Mouse (Mus musculus) intestine, embryonic 16.5 days (tissue): Measurements from ENCODE around the gene Spin1. TPM values are rescaled to one million over a fixed set of nuclear protein-coding genes. Genes with fewer than 3 reads are reported as not detected.

Experiments used
- ATAC-seq: fragments of 200-750 bp; cut with Nextera tagmentation; 2 replicates; pipeline ENCODE4 v1.8.0; 2017; ENCODE audit warnings: moderate TSS enrichment, moderate library complexity
- H3K27ac ChIP-seq: fragments of 300-500 bp; sonication (generic); 2 replicates; pipeline ENCODE4 v1.5.1; 2014; ENCODE audit warnings: mild to moderate bottlenecking, low read length
- H3K27me3 ChIP-seq: fragments of 300-500 bp; sonication (generic); replicated peaks from 2 replicates; pipeline ENCODE4 v1.6.1; 2014; ENCODE audit warnings: low read length, control low read depth, mixed read lengths; ENCODE audit not compliant: control insufficient read depth, insufficient read depth
- H3K36me3 ChIP-seq: fragments of 300-500 bp; sonication (generic); 2 replicates; pipeline ENCODE4 v1.6.1; 2014; ENCODE audit warnings: low read length, control low read depth; ENCODE audit not compliant: control insufficient read depth, insufficient read depth
- H3K4me1 ChIP-seq: fragments of 300-500 bp; sonication (generic); 2 replicates; pipeline ENCODE4 v1.6.1; 2014; ENCODE audit warnings: low read length, control low read depth, mixed read lengths; ENCODE audit not compliant: control insufficient read depth, insufficient read depth
- H3K4me2 ChIP-seq: fragments of 300-500 bp; sonication (generic); 2 replicates; pipeline ENCODE4 v1.6.1; 2014; ENCODE audit warnings: low read depth, low read length, control low read depth
- H3K4me3 ChIP-seq: fragments of 300-500 bp; sonication (generic); 2 replicates; pipeline ENCODE4 v1.5.1; 2014; ENCODE audit warnings: mild to moderate bottlenecking, low read length
- H3K9ac ChIP-seq: fragments of 300-500 bp; sonication (generic); 2 replicates; pipeline ENCODE4 v1.6.1; 2014; ENCODE audit warnings: low read depth, low read length
- H3K9me3 ChIP-seq: fragments of 300-500 bp; sonication (generic); 2 replicates; pipeline ENCODE4 v1.6.1; 2016; ENCODE audit warnings: low read length, control low read depth; ENCODE audit not compliant: control insufficient read depth
- WGBS: fragments of 180-500 bp; shearing (Covaris S2); extraction: QIAGEN DNeasy Blood & Tissue Kit; methylation state at CpG from one replicate; pipeline ENCODE4 v1.1.7; 2014; 5-methylcytosine and 5-hydroxymethylcytosine counted together
- polyA plus RNA-seq: library from polyadenylated mRNA; unstranded; fragments of >200 nt; fragmentation: Nextera tagmentation; extraction: Ambion mirVana; gene quantifications from 2 replicates; pipeline ENCODE4 v1.2.1, GENCODE M21; 2015

Gene Spin1
- polyA plus RNA-seq, 1 experiment from 2014 or later, result 52.3 TPM

- Histone ChIP-seq H3K27ac (peak overlapping the region; percentile 85), H3K9ac (no peak overlapping the region), H3K4me2 (no peak overlapping the region), H3K4me3 (no peak overlapping the region), H3K4me1 (no peaks in the 10 kb centered on the region), H3K36me3 (peaks cover 18% of the 10 kb centered on the region; the same call in 1 of the 2 replicates), H3K27me3 (no peaks in the 10 kb centered on the region), H3K9me3 (no peaks in the 10 kb centered on the region)
- peak; percentile 76 for ATAC-seq
- WGBS, result 63% methylated on average over 4 of the region's 4 CpGs
These were observed 53.0 kb downstream of the Spin1 start for GRCm38 (mm10) chr13:51153670-51154030.

- Histone ChIP-seq H3K9me3 (no peaks in the 10 kb centered on the region), H3K27me3 (no peaks in the 10 kb centered on the region), H3K36me3 (peaks cover 19% of the 10 kb centered on the region; the same call in 1 of the 2 replicates), H3K4me1 (no peaks in the 10 kb centered on the region), H3K4me2 (no peak overlapping the region), H3K27ac (no peak overlapping the region), H3K4me3 (no peak overlapping the region), H3K9ac (no peak overlapping the region)
- 87% methylated on average over 15 of the region's 15 CpGs for WGBS
- ATAC-seq, result no peak
These were observed 54.7 kb downstream of the Spin1 start for GRCm38 (mm10) chr13:51155178-51156013.

GRCm38 (mm10) chr13:51156014-51156386 is 55.3 kb downstream of the Spin1 start:
- H3K4me3 ChIP-seq, result no peak overlapping the region
- H3K36me3 ChIP-seq, result peaks cover 19% of the 10 kb centered on the region; the same call in 1 of the 2 replicates
- no peaks in the 10 kb centered on the region for H3K4me1 ChIP-seq
- WGBS, result 94% methylated on average over 6 of the region's 6 CpGs
- no peak overlapping the region for H3K4me2 ChIP-seq
- no peaks in the 10 kb centered on the region for H3K27me3 ChIP-seq
- no peak overlapping the region for H3K9ac ChIP-seq
- no peaks in the 10 kb centered on the region for H3K9me3 ChIP-seq
- no peak for ATAC-seq
- H3K27ac ChIP-seq, result no peak overlapping the region

GRCm38 (mm10) chr13:51157291-51157690 is 56.6 kb downstream of the Spin1 start:
- Histone ChIP-seq H3K9ac (no peak overlapping the region), H3K4me2 (no peak overlapping the region), H3K27me3 (no peaks in the 10 kb centered on the region), H3K4me3 (no peak overlapping the region), H3K36me3 (peaks cover 19% of the 10 kb centered on the region; the same call in 1 of the 2 replicates), H3K4me1 (no peaks in the 10 kb centered on the region), H3K27ac (no peak overlapping the region), H3K9me3 (no peaks in the 10 kb centered on the region)
- WGBS, result 83% methylated on average over 3 of the region's 3 CpGs
- no peak for ATAC-seq

- no peak for ATAC-seq
- Histone ChIP-seq H3K36me3 (0 out of 2 replicates have a peak, but pooled peaks cover 7% of the 10 kb centered on the region), H3K27me3 (no peaks in the 10 kb centered on the region), H3K27ac (no peak overlapping the region), H3K4me1 (no peaks in the 10 kb centered on the region), H3K9me3 (no peaks in the 10 kb centered on the region), H3K4me3 (no peak overlapping the region), H3K9ac (no peak overlapping the region), H3K4me2 (no peak overlapping the region)
- 62% methylated on average over 2 of the region's 2 CpGs for WGBS
These were observed 61.0 kb downstream of the Spin1 start for GRCm38 (mm10) chr13:51161672-51162071.

GRCm38 (mm10) chr13:51162246-51162645 is 61.6 kb downstream of the Spin1 start:
- H3K4me1 ChIP-seq, result no peaks in the 10 kb centered on the region
- H3K4me2 ChIP-seq, result no peak overlapping the region
- no peak overlapping the region for H3K27ac ChIP-seq
- H3K9me3 ChIP-seq, result no peaks in the 10 kb centered on the region
- H3K9ac ChIP-seq, result no peak overlapping the region
- 85% methylated on average over 6 of the region's 6 CpGs for WGBS
- no peaks in the 10 kb centered on the region for H3K27me3 ChIP-seq
- no peak overlapping the region for H3K4me3 ChIP-seq
- 0 out of 2 replicates have a peak, but pooled peaks cover 6% of the 10 kb centered on the region for H3K36me3 ChIP-seq
- ATAC-seq, result no peak

GRCm38 (mm10) chr13:51166711-51167110 is 66.0 kb downstream of the Spin1 start:
- WGBS, result 48% methylated on average over 10 of the region's 11 CpGs
- Histone ChIP-seq H3K4me3 (no peak overlapping the region), H3K36me3 (no peaks in the 10 kb centered on the region), H3K27me3 (peaks cover under 1% of the 10 kb centered on the region; the same call in 1 of the 2 replicates), H3K4me1 (peaks cover 8% of the 10 kb centered on the region), H3K4me2 (no peak overlapping the region), H3K9me3 (no peaks in the 10 kb centered on the region), H3K9ac (no peak overlapping the region), H3K27ac (no peak overlapping the region)
- ATAC-seq, result no peak

GRCm38 (mm10) chr13:51170215-51170614 is 69.5 kb downstream of the Spin1 start:
- Histone ChIP-seq H3K9ac (0 out of 2 replicates have a peak overlapping the region, but pooled peaks have one; percentile 68), H3K27me3 (peaks cover 4% of the 10 kb centered on the region; the same call in 1 of the 2 replicates), H3K4me1 (peaks cover 9% of the 10 kb centered on the region), H3K27ac (no peak overlapping the region), H3K4me2 (peak overlapping the region; percentile 96), H3K4me3 (peak overlapping the region; percentile 62), H3K9me3 (no peaks in the 10 kb centered on the region; the same call in 1 of the 2 replicates), H3K36me3 (no peaks in the 10 kb centered on the region)
- ATAC-seq, result no peak; the same call in 1 of the 2 replicates
- 27% methylated on average over 11 of the region's 11 CpGs for WGBS

GRCm38 (mm10) chr13:51170691-51171680 is 70.3 kb downstream of the Spin1 start, which contains the start of gene Nxnl2:
Gene Nxnl2, plus strand, starts transcription at chr13:51171022.
- Histone ChIP-seq H3K27me3 (peaks cover 4% of the 10 kb centered on the region; the same call in 1 of the 2 replicates), H3K4me2 (peak within 1 kb of the TSS; percentile 96), H3K9ac (peak within 1 kb of the TSS; percentile 68), H3K4me1 (peaks cover 9% of the 10 kb centered on the region), H3K27ac (peak within 1 kb of the TSS; percentile 18; the same call in 1 of the 2 replicates), H3K36me3 (no peaks in the 10 kb centered on the region), H3K4me3 (peak within 1 kb of the TSS; percentile 62), H3K9me3 (no peaks in the 10 kb centered on the region; the same call in 1 of the 2 replicates)
- ATAC-seq, result peak; percentile 82
- under 1% methylated on average over 64 of the region's 64 CpGs for WGBS
